Mouse (Mus musculus): ENCODE data around the gene Chaf1b. TPM values are rescaled to one million over a fixed set of nuclear protein-coding genes. Genes with fewer than 3 reads are reported as not detected.

Gene Chaf1b
- 1 to 10 TPM; 1.0 to 3.6 (median 1.4) TPM for total RNA-seq (2022)

GRCm38 (mm10) chr16:93883423-93884085, at the start of gene Chaf1b:
Gene Chaf1b (plus strand): TSS chr16:93883901.
- peak; percentile 81 to 95 for DNase-seq (ENCODE audit: low spot score in 2 of 2)

- DNase-seq (ENCODE audit: low spot score in 2 of 2) = no peak
Measured at GRCm38 (mm10) chr16:93834076-93834475, 49.6 kb upstream of the Chaf1b start.

- DNase-seq (ENCODE audit: low spot score in 2 of 2) = no peak
Measured at GRCm38 (mm10) chr16:93839049-93839448, 44.7 kb upstream of the Chaf1b start.

GRCm38 (mm10) chr16:93850527-93850926, 33.2 kb upstream of the Chaf1b start:
- no peak for DNase-seq (ENCODE audit: low spot score in 2 of 2)

GRCm38 (mm10) chr16:93859967-93860366, 23.7 kb upstream of the Chaf1b start:
- DNase-seq (ENCODE audit: low spot score in 2 of 2) = no peak

- DNase-seq (ENCODE audit: low spot score in 2 of 2) = no peak
Measured at GRCm38 (mm10) chr16:93860686-93861085, 23.0 kb upstream of the Chaf1b start.

GRCm38 (mm10) chr16:93874841-93875240, 8.9 kb upstream of the Chaf1b start:
- DNase-seq (ENCODE audit: low spot score in 2 of 2) = no peak

- no peak for DNase-seq (ENCODE audit: low spot score in 2 of 2)
Measured at GRCm38 (mm10) chr16:93877612-93878380, 5.9 kb upstream of the Chaf1b start.

GRCm38 (mm10) chr16:93884086-93884721, 503 bp downstream of the Chaf1b start:
- DNase-seq (ENCODE audit: low spot score in 2 of 2) = no peak

GRCm38 (mm10) chr16:93884722-93885113, 1.0 kb downstream of the Chaf1b start:
- DNase-seq (ENCODE audit: low spot score in 2 of 2) = no peak

- no peak for DNase-seq (ENCODE audit: low spot score in 2 of 2)
Measured at GRCm38 (mm10) chr16:93888481-93888880, 4.8 kb downstream of the Chaf1b start.

- DNase-seq (ENCODE audit: low spot score in 2 of 2) = no peak
Measured at GRCm38 (mm10) chr16:93890948-93891604, 7.4 kb downstream of the Chaf1b start.

GRCm38 (mm10) chr16:93893285-93893684, 9.6 kb downstream of the Chaf1b start:
- DNase-seq (ENCODE audit: low spot score in 2 of 2) = no peak

- no peak for DNase-seq (ENCODE audit: low spot score in 2 of 2)
Measured at GRCm38 (mm10) chr16:93903027-93903426, 19.3 kb downstream of the Chaf1b start.

- DNase-seq (ENCODE audit: low spot score in 2 of 2) = peak in 1 of 2 experiments; percentile 60
Measured at GRCm38 (mm10) chr16:93906156-93907014, 22.7 kb downstream of the Chaf1b start.

- DNase-seq (ENCODE audit: low spot score in 2 of 2) = no peak
Measured at GRCm38 (mm10) chr16:93907761-93908160, 24.1 kb downstream of the Chaf1b start.

GRCm38 (mm10) chr16:93908196-93908595, 24.5 kb downstream of the Chaf1b start:
- DNase-seq (ENCODE audit: low spot score in 2 of 2) = no peak

- DNase-seq (ENCODE audit: low spot score in 2 of 2) = no peak
Measured at GRCm38 (mm10) chr16:93909936-93910335, 26.2 kb downstream of the Chaf1b start.

GRCm38 (mm10) chr16:93910735-93911665, 27.3 kb downstream of the Chaf1b start:
- DNase-seq (ENCODE audit: low spot score in 2 of 2) = no peak

GRCm38 (mm10) chr16:93912158-93912557, 28.5 kb downstream of the Chaf1b start:
- no peak for DNase-seq (ENCODE audit: low spot score in 2 of 2)

Measured in left cerebral cortex, adult 8-10 months (tissue).